Mouse (Mus musculus): ENCODE data around the gene Gramd1b. TPM values are rescaled to one million over a fixed set of nuclear protein-coding genes. Genes with fewer than 3 reads are reported as not detected.
A peak's percentile ranks its signal among the peaks of the same experiment; 100 is the strongest.

Gramd1b gene
- polyA plus RNA-seq, 1 experiment from 2014 or later = 3.0 TPM

DNA sequence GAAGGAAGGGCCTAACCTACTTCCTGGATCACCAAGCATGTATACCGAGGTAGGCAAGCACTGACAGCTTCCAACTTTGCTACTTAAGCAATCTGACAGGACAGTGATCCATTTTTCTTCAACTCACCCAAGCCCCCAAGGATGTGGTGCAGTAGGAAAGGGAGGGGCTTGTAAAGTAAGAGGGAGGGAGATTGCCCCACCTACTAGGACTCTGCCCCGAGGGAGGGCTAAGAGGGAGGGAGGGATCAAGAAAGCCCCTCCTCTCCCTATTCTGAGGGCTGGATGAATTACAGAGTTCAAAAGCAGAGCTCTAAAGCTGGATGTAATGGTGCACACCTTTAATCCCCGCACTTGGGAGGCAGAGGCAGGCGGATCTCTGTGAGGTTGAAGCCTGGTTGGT lies 117.6 kb downstream of the Gramd1b start:
- no peak overlapping the region for H3K27ac ChIP-seq
- H3K36me3 ChIP-seq = no peaks in the 10 kb centered on the region
- 86% methylated on average over 4 of the region's 4 CpGs for WGBS
- no peak overlapping the region for H3K9ac ChIP-seq
- no peaks in the 10 kb centered on the region for H3K9me3 ChIP-seq
- H3K4me2 ChIP-seq (replicated peaks) = no peak overlapping the region
- no peaks in the 10 kb centered on the region for H3K27me3 ChIP-seq
- H3K4me3 ChIP-seq = no peak overlapping the region
- H3K4me1 ChIP-seq = peaks cover 3% of the 10 kb centered on the region; the same call in 1 of the 2 replicates
- ATAC-seq (ENCODE audit: low FRiP score, low read depth) = no peak

DNA sequence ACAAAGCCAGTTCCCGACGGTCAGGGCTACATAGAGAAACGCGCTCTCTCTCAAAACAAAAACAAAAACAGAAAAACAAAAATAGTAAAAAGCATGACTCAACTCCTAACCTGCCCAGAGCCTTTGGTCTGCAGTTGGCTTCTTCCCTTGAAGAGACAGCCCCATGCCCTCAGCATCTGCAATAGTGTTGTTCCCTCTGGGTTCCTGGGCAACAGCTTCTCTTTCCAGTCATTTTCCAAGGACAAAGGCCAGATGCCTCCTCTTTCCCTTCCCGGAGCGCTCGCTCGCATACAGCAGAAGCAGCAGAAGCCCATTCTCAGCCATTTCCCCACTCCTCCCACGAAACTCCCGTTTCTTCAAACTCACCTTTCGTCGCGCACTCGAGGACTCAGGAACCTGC lies 118.3 kb downstream of the Gramd1b start:
- Histone ChIP-seq H3K27me3 (no peaks in the 10 kb centered on the region), H3K4me3 (no peak overlapping the region), H3K4me2 (replicated peaks) (no peak overlapping the region), H3K9ac (no peak overlapping the region), H3K27ac (no peak overlapping the region), H3K36me3 (no peaks in the 10 kb centered on the region), H3K4me1 (peaks cover 4% of the 10 kb centered on the region), H3K9me3 (no peaks in the 10 kb centered on the region)
- WGBS = 90% methylated on average over 14 of the region's 14 CpGs
- no peak for ATAC-seq (ENCODE audit: low FRiP score, low read depth)

DNA sequence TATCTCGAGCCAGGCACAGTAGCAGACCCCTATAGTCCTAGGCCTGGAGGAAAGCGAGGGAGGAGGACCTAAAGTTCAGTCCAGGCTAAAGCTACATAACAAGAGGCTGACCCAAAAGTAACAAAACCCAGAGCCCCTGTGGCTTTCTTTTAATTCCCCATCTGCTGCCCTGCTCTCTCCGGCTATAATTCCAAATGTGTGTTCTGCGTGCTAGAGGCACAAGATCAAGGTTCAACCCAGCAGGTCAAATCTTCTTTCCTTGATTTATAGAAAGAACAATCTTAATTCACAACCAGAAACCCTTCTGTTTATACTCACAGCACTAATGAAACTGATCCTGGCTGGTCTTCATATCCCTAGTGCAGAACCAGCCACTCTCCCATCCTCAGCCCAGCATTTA lies 118.9 kb downstream of the Gramd1b start:
- WGBS = 82% methylated on average over 4 of the region's 4 CpGs
- ATAC-seq (ENCODE audit: low FRiP score, low read depth) = no peak
- Histone ChIP-seq H3K27ac (no peak overlapping the region), H3K9me3 (no peaks in the 10 kb centered on the region), H3K4me1 (peaks cover 6% of the 10 kb centered on the region), H3K36me3 (no peaks in the 10 kb centered on the region), H3K4me3 (no peak overlapping the region), H3K27me3 (no peaks in the 10 kb centered on the region), H3K4me2 (replicated peaks) (no peak overlapping the region), H3K9ac (no peak overlapping the region)

DNA sequence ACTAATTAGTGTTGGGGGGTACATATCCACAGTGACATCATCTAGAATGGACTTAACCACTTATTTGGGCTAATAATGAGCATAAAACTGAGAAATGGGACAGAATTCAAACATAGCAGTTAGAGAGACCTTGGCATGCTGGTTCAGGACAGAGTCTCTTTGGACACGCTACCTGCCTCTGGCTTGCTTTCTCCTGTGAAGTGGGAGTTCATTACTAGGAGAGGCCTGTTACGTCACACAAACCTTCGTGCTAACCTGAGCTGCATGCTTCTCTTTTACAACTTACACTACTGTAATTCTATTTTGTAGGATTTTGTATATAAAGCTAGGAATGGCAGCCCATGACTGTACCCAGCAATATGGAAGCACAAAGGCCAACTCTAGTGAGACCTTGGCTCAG lies 120.3 kb downstream of the Gramd1b start:
- ATAC-seq (ENCODE audit: low FRiP score, low read depth) = no peak
- no peak overlapping the region for H3K4me3 ChIP-seq
- H3K4me2 ChIP-seq (replicated peaks) = no peak overlapping the region
- H3K27ac ChIP-seq = no peak overlapping the region
- 96% methylated on average over 3 of the region's 3 CpGs for WGBS
- no peaks in the 10 kb centered on the region for H3K36me3 ChIP-seq
- peaks cover 9% of the 10 kb centered on the region for H3K4me1 ChIP-seq
- H3K27me3 ChIP-seq = no peaks in the 10 kb centered on the region
- H3K9me3 ChIP-seq = no peaks in the 10 kb centered on the region
- H3K9ac ChIP-seq = no peak overlapping the region

DNA sequence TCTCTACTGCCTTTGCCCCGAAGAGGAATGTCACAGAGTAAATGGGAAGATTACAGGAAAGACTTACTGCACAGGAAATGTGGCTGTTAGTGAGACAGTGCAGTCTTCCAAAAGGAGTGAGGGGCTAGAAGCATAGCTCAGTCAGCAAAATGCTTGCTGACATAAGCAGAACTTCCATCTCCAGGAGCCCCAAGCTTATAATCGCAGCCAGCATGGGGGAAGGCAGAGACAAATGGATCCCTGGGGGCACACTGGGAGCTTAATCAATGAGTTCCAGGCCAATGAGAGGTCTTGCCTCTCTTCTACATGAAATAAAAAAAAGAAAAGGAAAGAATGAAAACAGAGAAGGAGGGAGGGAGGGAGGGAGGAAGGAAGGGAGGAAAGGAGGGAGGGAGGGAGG lies 122.1 kb downstream of the Gramd1b start:
- H3K27me3 ChIP-seq = no peaks in the 10 kb centered on the region
- ATAC-seq (ENCODE audit: low FRiP score, low read depth) = no peak
- H3K4me3 ChIP-seq = no peak overlapping the region
- no peaks in the 10 kb centered on the region for H3K9me3 ChIP-seq
- no peaks in the 10 kb centered on the region for H3K36me3 ChIP-seq
- peak overlapping the region; percentile 39; the same call in 1 of the 2 replicates for H3K27ac ChIP-seq
- H3K4me2 ChIP-seq (replicated peaks) = no peak overlapping the region
- H3K4me1 ChIP-seq = peaks cover 11% of the 10 kb centered on the region
- no peak overlapping the region for H3K9ac ChIP-seq
- WGBS = 47% methylated on average over 2 of the region's 2 CpGs

- Histone ChIP-seq H3K9me3 (no peaks in the 10 kb centered on the region), H3K4me1 (peaks cover 11% of the 10 kb centered on the region), H3K27me3 (no peaks in the 10 kb centered on the region), H3K4me3 (no peak overlapping the region), H3K4me2 (replicated peaks) (no peak overlapping the region), H3K27ac (peak overlapping the region; percentile 73; the same call in 1 of the 2 replicates), H3K36me3 (no peaks in the 10 kb centered on the region), H3K9ac (no peak overlapping the region)
- no peak for ATAC-seq (ENCODE audit: low FRiP score, low read depth)
- WGBS = 52% methylated on average over 3 of the region's 3 CpGs
Measured at GRCm38 (mm10) chr9:40408415-40408814, 122.8 kb downstream of the Gramd1b start.

DNA sequence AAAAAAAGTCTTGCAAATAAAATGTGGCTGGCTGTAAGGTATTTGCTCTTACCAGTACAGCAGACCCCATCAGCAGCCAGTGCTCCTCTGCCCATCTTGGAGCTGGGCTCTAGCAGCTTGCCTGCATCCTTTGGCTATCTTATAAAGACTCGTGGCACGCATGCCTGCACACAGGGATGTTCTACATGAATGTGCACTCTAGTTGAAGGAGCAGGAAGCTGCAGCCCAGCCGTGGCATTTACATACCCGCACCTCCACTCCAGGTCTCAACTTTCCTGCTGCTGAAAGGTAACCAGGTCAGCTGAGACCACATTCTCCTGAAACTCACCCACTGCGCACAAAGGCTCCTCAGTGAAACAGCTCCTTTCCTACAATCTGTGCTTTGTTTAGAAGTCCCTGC lies 123.3 kb downstream of the Gramd1b start:
- no peaks in the 10 kb centered on the region for H3K36me3 ChIP-seq
- 61% methylated on average over 5 of the region's 5 CpGs for WGBS
- no peaks in the 10 kb centered on the region for H3K27me3 ChIP-seq
- ATAC-seq (ENCODE audit: low FRiP score, low read depth) = peak; percentile 38; the same call in 1 of the 2 replicates
- peak overlapping the region; percentile 27 for H3K4me2 ChIP-seq (replicated peaks)
- no peak overlapping the region for H3K9ac ChIP-seq
- H3K4me1 ChIP-seq = peaks cover 11% of the 10 kb centered on the region
- no peaks in the 10 kb centered on the region for H3K9me3 ChIP-seq
- no peak overlapping the region for H3K4me3 ChIP-seq
- peak overlapping the region; percentile 73 for H3K27ac ChIP-seq

DNA sequence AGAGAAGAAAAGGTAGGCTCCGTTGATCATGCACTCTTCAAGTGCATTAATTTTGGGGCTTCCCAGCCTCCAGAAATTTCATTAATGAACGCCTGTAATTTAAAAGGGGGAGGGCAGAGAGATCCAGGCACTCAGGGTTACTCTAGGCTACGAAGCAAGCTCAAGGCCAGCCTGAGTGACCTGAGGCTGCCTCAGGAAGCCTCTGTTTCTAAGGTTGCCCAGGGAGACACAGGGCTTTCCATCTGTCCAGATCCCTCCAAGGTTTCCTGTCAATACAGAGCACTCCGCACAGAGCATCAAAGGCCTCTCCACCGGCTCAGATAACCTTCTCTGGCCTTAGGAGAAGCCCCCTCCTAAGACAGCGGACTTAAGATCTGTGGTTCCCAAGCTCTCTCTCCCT lies 125.4 kb downstream of the Gramd1b start:
- no peak for ATAC-seq (ENCODE audit: low FRiP score, low read depth)
- WGBS = 46% methylated on average over 6 of the region's 6 CpGs
- Histone ChIP-seq H3K4me2 (replicated peaks) (peak overlapping the region; percentile 11; the same call in 1 of the 2 replicates), H3K27me3 (no peaks in the 10 kb centered on the region), H3K36me3 (no peaks in the 10 kb centered on the region), H3K9me3 (no peaks in the 10 kb centered on the region), H3K27ac (no peak overlapping the region), H3K9ac (no peak overlapping the region), H3K4me3 (no peak overlapping the region), H3K4me1 (peaks cover 11% of the 10 kb centered on the region)

GRCm38 (mm10) chr9:40405263-40405662 lies 125.9 kb downstream of the Gramd1b start:
- Histone ChIP-seq H3K27me3 (no peaks in the 10 kb centered on the region), H3K9me3 (no peaks in the 10 kb centered on the region), H3K9ac (no peak overlapping the region), H3K36me3 (no peaks in the 10 kb centered on the region), H3K4me3 (no peak overlapping the region), H3K27ac (no peak overlapping the region), H3K4me2 (replicated peaks) (no peak overlapping the region), H3K4me1 (peaks cover 11% of the 10 kb centered on the region)
- WGBS = 75% methylated on average over 5 of the region's 5 CpGs
- ATAC-seq (ENCODE audit: low FRiP score, low read depth) = no peak

DNA sequence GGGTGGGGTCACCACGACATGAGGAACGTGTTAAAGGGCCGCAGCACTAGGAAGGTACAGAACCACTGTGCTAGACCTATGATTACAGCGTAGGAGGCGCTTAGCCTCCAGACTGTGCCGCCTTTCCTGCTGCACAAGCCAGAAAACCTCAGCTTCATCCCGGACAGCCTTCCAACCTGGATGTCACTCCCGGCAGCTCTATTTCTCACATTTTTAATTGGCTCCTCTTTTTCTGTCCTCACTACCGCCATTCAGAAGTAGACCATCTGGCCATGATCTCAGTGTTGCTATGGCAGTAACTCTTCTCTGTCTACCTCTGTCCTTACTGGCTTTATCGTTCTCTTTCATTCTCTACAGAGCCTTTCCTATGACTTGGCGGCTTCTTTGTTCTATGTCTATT lies 126.5 kb downstream of the Gramd1b start:
- Histone ChIP-seq H3K4me3 (no peak overlapping the region), H3K27ac (no peak overlapping the region), H3K9ac (no peak overlapping the region), H3K36me3 (no peaks in the 10 kb centered on the region), H3K4me1 (peaks cover 11% of the 10 kb centered on the region), H3K4me2 (replicated peaks) (no peak overlapping the region), H3K9me3 (no peaks in the 10 kb centered on the region), H3K27me3 (no peaks in the 10 kb centered on the region)
- ATAC-seq (ENCODE audit: low FRiP score, low read depth) = no peak
- 91% methylated on average over 11 of the region's 11 CpGs for WGBS

GRCm38 (mm10) chr9:40403750-40404149 lies 127.4 kb downstream of the Gramd1b start:
- Histone ChIP-seq H3K9ac (no peak overlapping the region), H3K4me1 (peaks cover 8% of the 10 kb centered on the region; the same call in 1 of the 2 replicates), H3K4me3 (no peak overlapping the region), H3K4me2 (replicated peaks) (no peak overlapping the region), H3K36me3 (no peaks in the 10 kb centered on the region), H3K27ac (no peak overlapping the region), H3K9me3 (no peaks in the 10 kb centered on the region), H3K27me3 (no peaks in the 10 kb centered on the region)
- ATAC-seq (ENCODE audit: low FRiP score, low read depth) = no peak
- WGBS = 77% methylated on average over 7 of the region's 7 CpGs

GRCm38 (mm10) chr9:40401818-40402217 lies 129.4 kb downstream of the Gramd1b start:
- no peak overlapping the region for H3K9ac ChIP-seq
- no peaks in the 10 kb centered on the region for H3K27me3 ChIP-seq
- no peak overlapping the region for H3K27ac ChIP-seq
- H3K4me1 ChIP-seq = peaks cover 7% of the 10 kb centered on the region; the same call in 1 of the 2 replicates
- no peak for ATAC-seq (ENCODE audit: low FRiP score, low read depth)
- no peak overlapping the region for H3K4me2 ChIP-seq (replicated peaks)
- H3K4me3 ChIP-seq = no peak overlapping the region
- no peaks in the 10 kb centered on the region for H3K9me3 ChIP-seq
- 87% methylated on average over 5 of the region's 5 CpGs for WGBS
- no peaks in the 10 kb centered on the region for H3K36me3 ChIP-seq

- peaks cover 4% of the 10 kb centered on the region; the same call in 1 of the 2 replicates for H3K4me1 ChIP-seq
- ATAC-seq (ENCODE audit: low FRiP score, low read depth) = no peak
- H3K4me3 ChIP-seq = no peak overlapping the region
Measured at GRCm38 (mm10) chr9:40400854-40401253, 130.3 kb downstream of the Gramd1b start.

More at GRCm38 (mm10) chr9:40400854-40401253, 130.3 kb downstream of the Gramd1b start:
- Histone ChIP-seq H3K36me3 (no peaks in the 10 kb centered on the region), H3K27ac (no peak overlapping the region), H3K4me2 (replicated peaks) (no peak overlapping the region), H3K9ac (no peak overlapping the region), H3K9me3 (no peaks in the 10 kb centered on the region), H3K27me3 (no peaks in the 10 kb centered on the region)
- 80% methylated on average over 9 of the region's 9 CpGs for WGBS
